Mouse (Mus musculus) hindbrain, embryonic 15.5 days (tissue): ENCODE measurements around the gene Cdkl3. TPM values are rescaled to one million over a fixed set of nuclear protein-coding genes. Genes with fewer than 3 reads are reported as not detected.

ENCODE experiments used
- ATAC-seq: fragments of 200-750 bp; cut with Nextera tagmentation; 2 replicates; pipeline ENCODE4 v1.8.0; 2017; ENCODE audit warnings: low read depth, moderate number of reproducible peaks, moderate TSS enrichment; ENCODE audit not compliant: low FRiP score
- H3K27ac ChIP-seq: fragments of 300-500 bp; sonication (generic); replicated peaks from 2 replicates; pipeline ENCODE4 v1.5.1; 2015; ENCODE audit warnings: mild to moderate bottlenecking, inconsistent platforms
- H3K27me3 ChIP-seq: fragments of 300-500 bp; sonication (generic); 2 replicates; pipeline ENCODE4 v1.6.1; 2015; ENCODE audit warnings: control low read depth, inconsistent platforms
- H3K36me3 ChIP-seq: fragments of 300-500 bp; sonication (generic); 2 replicates; pipeline ENCODE4 v1.6.1; 2015; ENCODE audit warnings: control low read depth, inconsistent platforms
- H3K4me1 ChIP-seq: fragments of 300-500 bp; sonication (generic); replicated peaks from 2 replicates; pipeline ENCODE4 v1.6.1; 2015; ENCODE audit warnings: control low read depth, inconsistent platforms
- H3K4me2 ChIP-seq: fragments of 300-500 bp; sonication (generic); 2 replicates; pipeline ENCODE4 v1.6.1; 2015; ENCODE audit warnings: moderate library complexity, mild to moderate bottlenecking, inconsistent platforms
- H3K4me3 ChIP-seq: fragments of 300-500 bp; sonication (generic); 2 replicates; pipeline ENCODE4 v1.5.1; 2015; ENCODE audit warnings: mild to moderate bottlenecking, inconsistent platforms
- H3K9ac ChIP-seq: fragments of 300-500 bp; sonication (generic); 2 replicates; pipeline ENCODE4 v1.6.1; 2015; ENCODE audit warnings: inconsistent platforms
- H3K9me3 ChIP-seq: fragments of 300-500 bp; sonication (generic); 2 replicates; pipeline ENCODE4 v1.6.1; 2016; ENCODE audit warnings: control low read depth, inconsistent platforms
- WGBS: fragments of 180-500 bp; shearing (Covaris S2); methylation state at CpG from one replicate; pipeline ENCODE4 v1.1.7; 2015; 5-methylcytosine and 5-hydroxymethylcytosine counted together
- polyA plus RNA-seq: library from polyadenylated mRNA; unstranded; fragments of >200 nt; fragmentation: Nextera tagmentation; extraction: Ambion mirVana; gene quantifications from 2 replicates; pipeline ENCODE4 v1.2.1, GENCODE M21; 2015

Cdkl3 gene
- polyA plus RNA-seq, 1 experiment from 2014 or later: 26.0 TPM

- no peaks in the 10 kb centered on the region for H3K4me1 ChIP-seq
- H3K27me3 ChIP-seq: no peaks in the 10 kb centered on the region
- no peak for ATAC-seq
- no peak overlapping the region for H3K27ac ChIP-seq
- no peaks in the 10 kb centered on the region for H3K9me3 ChIP-seq
- no peak overlapping the region for H3K9ac ChIP-seq
- H3K36me3 ChIP-seq: no peaks in the 10 kb centered on the region
- H3K4me3 ChIP-seq: no peak overlapping the region
- H3K4me2 ChIP-seq: no peak overlapping the region
- WGBS: 13% methylated on average over 5 of the region's 5 CpGs
These were observed 61.8 kb downstream of the Cdkl3 start for GRCm38 (mm10) chr11:52065841-52066240.

- Histone ChIP-seq H3K27ac (no peak overlapping the region), H3K9ac (no peak overlapping the region), H3K4me1 (no peaks in the 10 kb centered on the region), H3K4me3 (no peak overlapping the region), H3K27me3 (no peaks in the 10 kb centered on the region), H3K4me2 (no peak overlapping the region), H3K36me3 (no peaks in the 10 kb centered on the region), H3K9me3 (no peaks in the 10 kb centered on the region)
- no peak for ATAC-seq
- 88% methylated on average over 10 of the region's 10 CpGs for WGBS
These were observed 67.7 kb downstream of the Cdkl3 start for GRCm38 (mm10) chr11:52071768-52072167.

GRCm38 (mm10) chr11:52073528-52074170 lies 69.6 kb downstream of the Cdkl3 start:
- WGBS: 83% methylated on average over 8 of the region's 8 CpGs

GRCm38 (mm10) chr11:52074626-52075470 lies 70.8 kb downstream of the Cdkl3 start:
- 76% methylated on average over 14 of the region's 14 CpGs for WGBS
- no peaks in the 10 kb centered on the region for H3K27me3 ChIP-seq
- H3K4me2 ChIP-seq: no peak overlapping the region
- ATAC-seq: no peak
- no peaks in the 10 kb centered on the region for H3K9me3 ChIP-seq
- H3K4me3 ChIP-seq: no peak overlapping the region
- H3K4me1 ChIP-seq: no peaks in the 10 kb centered on the region
- no peak overlapping the region for H3K9ac ChIP-seq
- no peak overlapping the region for H3K27ac ChIP-seq
- H3K36me3 ChIP-seq: no peaks in the 10 kb centered on the region

More at GRCm38 (mm10) chr11:52073528-52074170, 69.6 kb downstream of the Cdkl3 start:
- ATAC-seq: no peak
- Histone ChIP-seq H3K27me3 (no peaks in the 10 kb centered on the region), H3K4me3 (no peak overlapping the region), H3K27ac (no peak overlapping the region), H3K9me3 (no peaks in the 10 kb centered on the region), H3K9ac (no peak overlapping the region), H3K4me1 (no peaks in the 10 kb centered on the region), H3K4me2 (no peak overlapping the region), H3K36me3 (no peaks in the 10 kb centered on the region)

GRCm38 (mm10) chr11:52075794-52076633 lies 72.0 kb downstream of the Cdkl3 start:
- Histone ChIP-seq H3K9me3 (no peaks in the 10 kb centered on the region), H3K27me3 (no peaks in the 10 kb centered on the region), H3K4me2 (no peak overlapping the region), H3K27ac (no peak overlapping the region), H3K9ac (no peak overlapping the region), H3K4me1 (no peaks in the 10 kb centered on the region; the same call in 1 of the 2 replicates), H3K36me3 (no peaks in the 10 kb centered on the region), H3K4me3 (no peak overlapping the region)
- no peak for ATAC-seq
- WGBS: 69% methylated on average over 19 of the region's 19 CpGs

GRCm38 (mm10) chr11:52076742-52077352 lies 72.8 kb downstream of the Cdkl3 start:
- Histone ChIP-seq H3K27ac (no peak overlapping the region), H3K36me3 (no peaks in the 10 kb centered on the region), H3K4me2 (no peak overlapping the region), H3K9me3 (no peaks in the 10 kb centered on the region), H3K4me1 (no peaks in the 10 kb centered on the region; the same call in 1 of the 2 replicates), H3K9ac (no peak overlapping the region), H3K27me3 (no peaks in the 10 kb centered on the region), H3K4me3 (no peak overlapping the region)
- no peak for ATAC-seq
- 83% methylated on average over 6 of the region's 6 CpGs for WGBS

- H3K9ac ChIP-seq: no peak overlapping the region
- no peaks in the 10 kb centered on the region for H3K27me3 ChIP-seq
- 81% methylated on average over 4 of the region's 4 CpGs for WGBS
- no peak overlapping the region for H3K4me3 ChIP-seq
- ATAC-seq: no peak
- no peaks in the 10 kb centered on the region; the same call in 1 of the 2 replicates for H3K4me1 ChIP-seq
- no peaks in the 10 kb centered on the region for H3K9me3 ChIP-seq
- H3K4me2 ChIP-seq: no peak overlapping the region
- no peak overlapping the region for H3K27ac ChIP-seq
- H3K36me3 ChIP-seq: no peaks in the 10 kb centered on the region
These were observed 73.9 kb downstream of the Cdkl3 start for GRCm38 (mm10) chr11:52077939-52078338.

GRCm38 (mm10) chr11:52079978-52080377 lies 76.0 kb downstream of the Cdkl3 start:
- H3K9me3 ChIP-seq: no peaks in the 10 kb centered on the region
- peak; percentile 51; the same call in 1 of the 2 replicates for ATAC-seq
- no peak overlapping the region for H3K9ac ChIP-seq
- H3K27ac ChIP-seq: 0 out of 2 replicates have a peak overlapping the region, but pooled peaks have one; percentile 3
- WGBS: 8% methylated on average over 5 of the region's 5 CpGs
- no peaks in the 10 kb centered on the region for H3K36me3 ChIP-seq
- no peak overlapping the region for H3K4me2 ChIP-seq
- H3K27me3 ChIP-seq: no peaks in the 10 kb centered on the region
- no peak overlapping the region for H3K4me3 ChIP-seq
- no peaks in the 10 kb centered on the region; the same call in 1 of the 2 replicates for H3K4me1 ChIP-seq

GRCm38 (mm10) chr11:52080656-52081055 lies 76.6 kb downstream of the Cdkl3 start:
- Histone ChIP-seq H3K4me3 (no peak overlapping the region), H3K4me2 (no peak overlapping the region), H3K27me3 (no peaks in the 10 kb centered on the region), H3K27ac (0 out of 2 replicates have a peak overlapping the region, but pooled peaks have one; percentile 3), H3K36me3 (no peaks in the 10 kb centered on the region), H3K4me1 (no peaks in the 10 kb centered on the region; the same call in 1 of the 2 replicates), H3K9ac (no peak overlapping the region), H3K9me3 (no peaks in the 10 kb centered on the region)
- ATAC-seq: no peak
- 89% methylated on average over 2 of the region's 2 CpGs for WGBS

GRCm38 (mm10) chr11:52085857-52086203 lies 81.8 kb downstream of the Cdkl3 start:
- Histone ChIP-seq H3K4me2 (peak overlapping the region; percentile 26), H3K4me3 (no peak overlapping the region), H3K9ac (no peak overlapping the region), H3K27me3 (no peaks in the 10 kb centered on the region), H3K27ac (peak overlapping the region; percentile 75), H3K4me1 (peaks cover 4% of the 10 kb centered on the region; the same call in 1 of the 2 replicates), H3K36me3 (no peaks in the 10 kb centered on the region), H3K9me3 (no peaks in the 10 kb centered on the region)
- ATAC-seq: peak; percentile 57
- WGBS: 63% methylated on average over 4 of the region's 4 CpGs

- 41% methylated on average over 9 of the region's 9 CpGs for WGBS
- Histone ChIP-seq H3K27me3 (no peaks in the 10 kb centered on the region), H3K9ac (no peak overlapping the region), H3K4me2 (peak overlapping the region; percentile 26), H3K27ac (peak overlapping the region; percentile 75), H3K4me1 (peaks cover 4% of the 10 kb centered on the region; the same call in 1 of the 2 replicates), H3K9me3 (no peaks in the 10 kb centered on the region), H3K36me3 (no peaks in the 10 kb centered on the region), H3K4me3 (no peak overlapping the region)
- ATAC-seq: peak; percentile 94
These were observed 82.3 kb downstream of the Cdkl3 start for GRCm38 (mm10) chr11:52086204-52086864.
